Comparison of ENCODE assay signal across 10 mouse cellular contexts in the genomic region with DNA sequence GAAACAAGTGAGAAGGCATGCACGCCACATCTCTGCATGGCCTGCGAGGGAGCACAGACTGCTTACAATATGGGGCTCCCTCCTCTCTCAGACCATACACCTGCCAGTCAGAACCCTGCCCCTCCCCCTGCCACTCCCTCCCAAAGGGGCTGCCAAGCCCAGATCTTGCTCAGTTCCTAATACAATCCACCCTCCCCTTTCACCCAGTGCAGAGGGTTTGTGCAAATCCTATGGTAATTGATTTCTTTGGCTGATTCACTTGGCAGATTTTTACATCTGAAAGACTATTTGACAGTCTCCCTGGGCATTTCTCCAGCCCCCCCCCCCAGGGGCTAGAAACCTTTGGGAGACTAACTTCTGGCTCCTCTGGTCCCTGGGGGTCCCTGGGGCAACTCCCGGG. TPM values are rescaled to one million over a fixed set of nuclear protein-coding genes. Genes with fewer than 3 reads are reported as not detected.
DNase-seq lines count a peak whose midpoint lies in the region; ATAC-seq lines count a peak whose summit lies in the region.
"Had no signal": no experiment of that assay in that cellular context is flagged by ENCODE, and none has a peak within 500 bp of the region (broad histone marks: within the 10 kb centered on the region; RNA-seq: fewer than 3 reads in every experiment).

No protein-coding gene starts in this region.

- H3K9ac ChIP-seq in hindbrain, embryonic 11.5 days (ENCODE audit: low read depth, low read length), result no peak overlapping the region
- H3K9ac ChIP-seq in stomach, embryonic 14.5 days (replicated peaks; ENCODE audit: low read depth, low read length), result no peak overlapping the region
- H3K9ac ChIP-seq: liver, embryonic 15.5 days had no signal

- no peaks in the 10 kb centered on the region for H3K36me3 ChIP-seq in hindbrain, embryonic 11.5 days (ENCODE audit: control insufficient read depth, insufficient read depth, low read length)
- H3K36me3 ChIP-seq in stomach, embryonic 14.5 days (ENCODE audit: control insufficient read depth, insufficient read depth, low read length), result no peaks in the 10 kb centered on the region
- H3K36me3 ChIP-seq: heart, embryonic 10.5 days; liver, embryonic 15.5 days had no signal

- H3K4me3 ChIP-seq in hindbrain, embryonic 11.5 days (ENCODE audit: low read depth, low read length), result no peak overlapping the region
- H3K4me3 ChIP-seq in stomach, embryonic 14.5 days (ENCODE audit: low read depth, low read length), result no peak overlapping the region
- H3K4me3 ChIP-seq: heart, embryonic 10.5 days; liver, embryonic 15.5 days had no signal

- peak; percentile 91 for ATAC-seq in hindbrain, embryonic 11.5 days (ENCODE audit: low FRiP score)
- 0 out of 2 replicates have a peak, but pooled peaks have one; percentile 73 for ATAC-seq in stomach, embryonic 14.5 days (ENCODE audit: insufficient number of reproducible peaks, insufficient read depth, low FRiP score, low read depth)
- no peak for ATAC-seq in megakaryocyte, adult 5-6 weeks (ENCODE audit: poor library complexity, severe bottlenecking)

- WGBS in hindbrain, embryonic 11.5 days, result 29% methylated on average over 3 of the region's 3 CpGs
- 23% methylated on average over 3 of the region's 3 CpGs for WGBS in stomach, embryonic 14.5 days

- H3K9me3 ChIP-seq in hindbrain, embryonic 11.5 days (ENCODE audit: control insufficient read depth, low read length), result no peaks in the 10 kb centered on the region
- no peaks in the 10 kb centered on the region for H3K9me3 ChIP-seq in stomach, embryonic 14.5 days (ENCODE audit: control insufficient read depth, low read depth, low read length)
- H3K9me3 ChIP-seq: heart, embryonic 10.5 days; liver, embryonic 15.5 days had no signal

- no peaks in the 10 kb centered on the region for H3K27me3 ChIP-seq in hindbrain, embryonic 11.5 days (ENCODE audit: control insufficient read depth, insufficient read depth, low read length)
- no peaks in the 10 kb centered on the region for H3K27me3 ChIP-seq in stomach, embryonic 14.5 days (ENCODE audit: control insufficient read depth, insufficient read depth, low read length)
- H3K27me3 ChIP-seq: liver, embryonic 15.5 days had no signal

- peak; percentile 20 for DNase-seq in lung, postnatal 10 days
- DNase-seq in lung, postnatal 14 days, result no peak
- peak; percentile 55 for DNase-seq in embryo, embryonic 11 days
- DNase-seq in hindbrain, embryonic 11.5 days (ENCODE audit: low spot score), result peak; percentile 65
- no peak for DNase-seq in Muller cell, postnatal 12 days (ENCODE audit: inconsistent ontology term)
- DNase-seq: kidney, postnatal 14 days had no signal

- H3K4me2 ChIP-seq in hindbrain, embryonic 11.5 days (replicated peaks; ENCODE audit: low read depth, low read length), result no peak overlapping the region
- no peak overlapping the region for H3K4me2 ChIP-seq in stomach, embryonic 14.5 days (replicated peaks; ENCODE audit: low read depth, low read length)
- H3K4me2 ChIP-seq: liver, embryonic 15.5 days had no signal

- no peak overlapping the region for H3K27ac ChIP-seq in hindbrain, embryonic 11.5 days (ENCODE audit: low read depth, low read length)
- no peak overlapping the region for H3K27ac ChIP-seq in stomach, embryonic 14.5 days (ENCODE audit: low read length)
- H3K27ac ChIP-seq: heart, embryonic 10.5 days; liver, embryonic 15.5 days had no signal

- H3K4me1 ChIP-seq in hindbrain, embryonic 11.5 days (replicated peaks; ENCODE audit: control insufficient read depth, insufficient read depth, low read length), result peaks cover 4% of the 10 kb centered on the region; the same call in 1 of the 2 replicates
- no peaks in the 10 kb centered on the region; the same call in 1 of the 2 replicates for H3K4me1 ChIP-seq in stomach, embryonic 14.5 days (ENCODE audit: control insufficient read depth, insufficient read depth, low read length)
- H3K4me1 ChIP-seq: liver, embryonic 15.5 days had no signal

RNA-seq across cellular contexts. Expression of a gene that starts 2.1 kb away (rescaled TPM):
- 19.3 and 24.0 TPM in 2 replicates for polyA plus RNA-seq in hindbrain, embryonic 11.5 days (2014; fragmentation: Nextera tagmentation; extraction: Ambion mirVana)
- polyA plus RNA-seq in stomach, embryonic 14.5 days (2014; fragmentation: Nextera tagmentation; extraction: Ambion mirVana), result 28.8 and 33.3 TPM in 2 replicates
- total RNA-seq in megakaryocyte, adult 5-6 weeks (2015), result not detected in 2 replicates
- under 0.01 TPM in 1 of 2 replicates, not detected in the other for total RNA-seq in megakaryocyte, adult 5-6 weeks (2017)

Comparison
In these comparisons a context has a peak if more than half of its experiments do, and no peak if none do; other contexts are left out.
1. DNase-seq: peak in lung, postnatal 10 days (single experiment), embryo, embryonic 11 days (single experiment) and hindbrain, embryonic 11.5 days (single experiment); none in lung, postnatal 14 days (single experiment) and Muller cell, postnatal 12 days (single experiment).